Mouse (Mus musculus): Measurements from ENCODE around the gene Ssty2.
"Not testable (repeated sequence)": the region's sequence is repeated elsewhere in the genome, so short reads cannot be mapped to it uniquely, and the experiment has no call there.

DNA sequence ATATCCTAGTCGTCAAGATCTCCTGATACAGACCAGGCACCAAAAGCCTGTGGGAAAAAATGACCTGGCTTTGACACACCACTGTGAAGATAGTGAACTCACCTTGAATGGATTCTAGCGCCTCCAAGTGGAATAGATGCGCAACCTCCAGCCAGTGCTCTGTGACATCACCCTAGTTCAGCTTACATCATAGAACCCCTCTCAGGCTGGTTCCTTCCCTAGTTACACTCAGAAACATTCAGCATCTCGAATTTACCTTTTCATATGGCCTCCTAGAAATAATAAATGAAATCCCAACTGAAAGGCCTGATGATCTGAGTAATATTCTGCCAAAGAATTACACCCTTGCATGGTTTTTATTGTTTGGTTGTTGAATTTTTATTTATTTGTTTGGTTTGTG is at the start of gene Ssty2:
- not testable (repeated sequence) for TF ChIP-seq CTCF (IDR thresholded peaks at IDR 0.05; ENCODE audit: borderline replicate concordance, extremely low read depth, insufficient read depth, insufficient read length); POLR2A (IDR thresholded peaks at IDR 0.05; ENCODE audit: borderline replicate concordance, extremely low read depth, insufficient read depth, insufficient read length, poor library complexity, severe bottlenecking)
